Mouse (Mus musculus): ENCODE results near the gene Gm8897. TPM values are rescaled to one million over a fixed set of nuclear protein-coding genes. Genes with fewer than 3 reads are reported as not detected.

The Gm8897 gene
- not detected in 2 replicates for polyA plus RNA-seq (2012; rRNA removed)

DNA sequence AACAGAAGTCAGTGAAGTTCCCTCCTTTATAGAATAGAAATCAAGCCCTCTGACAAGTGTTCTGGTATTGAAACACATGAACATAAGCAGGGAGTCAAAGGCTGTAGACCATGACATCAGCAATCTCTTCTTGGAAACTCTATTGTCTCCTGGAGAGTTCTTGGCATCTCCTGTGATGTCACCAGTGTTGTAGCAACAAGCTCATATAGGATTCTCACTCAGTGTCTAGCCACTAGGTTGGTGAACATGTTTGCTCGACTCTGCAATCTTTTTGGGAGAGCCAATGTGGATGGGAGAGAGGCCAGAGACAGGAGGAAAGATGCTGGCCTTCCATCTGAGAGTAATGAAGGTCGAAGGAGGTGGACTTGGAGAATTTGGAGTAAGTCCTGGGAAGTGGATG lies at the start of gene Gm8897:
Gene Gm8897 (plus strand): TSS at position 301 of the 400 bp plus-strand sequence.

Other genes starting within 250 kb of the Gm8897 start
- gene Gm5861, start 233.3 kb upstream of the Gm8897 start, polyA plus RNA-seq (2012; rRNA removed) = not detected in 2 replicates
- gene Gm8890, start 160.4 kb upstream of the Gm8897 start, polyA plus RNA-seq (2012; rRNA removed) = not detected in 2 replicates
- gene Speer1, start 74.9 kb upstream of the Gm8897 start, polyA plus RNA-seq (2012; rRNA removed) = not detected in 2 replicates
- gene Gm8906, start 86.3 kb downstream of the Gm8897 start, polyA plus RNA-seq (2012; rRNA removed) = not detected in 2 replicates
- gene Gm6460, start 178.5 kb downstream of the Gm8897 start, polyA plus RNA-seq (2012; rRNA removed) = not detected in 2 replicates

All from liver, embryonic 14 days (tissue).